Mouse (Mus musculus) embryonic facial prominence, embryonic 10.5 days (tissue): ENCODE data around the gene Fkbpl. TPM values are rescaled to one million over a fixed set of nuclear protein-coding genes. Genes with fewer than 3 reads are reported as not detected.
A peak's percentile ranks its signal among the peaks of the same experiment; 100 is the strongest.

Source experiments
- DNase-seq: peaks from one replicate; pipeline ENCODE4 v3.0.0-alpha.2; 2017; ENCODE audit warnings: low spot score
- H3K27ac ChIP-seq: fragments of 300-500 bp; sonication (generic); replicated peaks from 2 replicates; pipeline ENCODE4 v1.5.1; 2016; ENCODE audit warnings: mild to moderate bottlenecking
- H3K27me3 ChIP-seq: fragments of 300-500 bp; sonication (generic); replicated peaks from 2 replicates; pipeline ENCODE4 v1.6.1; 2016; ENCODE audit warnings: low read depth, mild to moderate bottlenecking; ENCODE audit not compliant: poor library complexity, severe bottlenecking
- H3K36me3 ChIP-seq: fragments of 300-500 bp; sonication (generic); replicated peaks from 2 replicates; pipeline ENCODE4 v1.6.1; 2016; ENCODE audit warnings: mild to moderate bottlenecking, moderate library complexity
- H3K4me1 ChIP-seq: fragments of 300-500 bp; sonication (generic); 2 replicates; pipeline ENCODE4 v1.6.1; 2016
- H3K4me3 ChIP-seq: fragments of 300-500 bp; sonication (generic); 2 replicates; pipeline ENCODE4 v1.5.1; 2016; ENCODE audit warnings: mild to moderate bottlenecking, moderate library complexity
- H3K9me3 ChIP-seq: fragments of 300-500 bp; sonication (generic); 2 replicates; pipeline ENCODE4 v1.6.1; 2016; ENCODE audit warnings: mild to moderate bottlenecking
- WGBS: fragments of 180-500 bp; shearing (Covaris S2); methylation state at CpG from one replicate; pipeline ENCODE4 v1.1.7; 2016; 5-methylcytosine and 5-hydroxymethylcytosine counted together
- polyA plus RNA-seq: library from polyadenylated mRNA; unstranded; fragments of >200 nt; fragmentation: Nextera tagmentation; extraction: Ambion mirVana; gene quantifications from 2 replicates; pipeline ENCODE4 v1.2.1, GENCODE M21; 2016

Fkbpl gene
- polyA plus RNA-seq, 1 experiment from 2014 or later, result 16.6 TPM

DNA sequence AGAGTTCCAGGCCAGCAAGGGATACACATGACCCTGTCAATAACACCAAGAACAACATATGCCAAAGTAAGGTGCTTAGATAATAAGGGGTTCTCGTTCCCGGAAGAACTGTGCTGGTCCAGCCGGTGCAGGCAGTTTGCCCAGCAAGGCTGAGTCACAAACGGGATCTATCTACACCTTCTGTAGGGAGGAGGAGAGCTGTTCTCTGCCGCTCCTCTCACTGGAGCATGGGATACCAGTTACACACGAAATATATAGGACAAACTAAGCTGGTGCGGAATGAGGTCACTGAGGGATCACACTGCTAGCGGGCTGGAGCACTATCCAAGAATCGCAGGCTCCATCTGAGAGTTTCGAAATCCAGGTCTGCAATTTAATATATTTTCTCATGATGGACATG lies 620 bp upstream of the Fkbpl start:
- no peak for DNase-seq
- Histone ChIP-seq H3K27me3 (no peaks in the 10 kb centered on the region), H3K4me3 (no peak overlapping the region), H3K27ac (peak overlapping the region; percentile 66; the same call in 1 of the 2 replicates), H3K36me3 (peaks cover 14% of the 10 kb centered on the region), H3K4me1 (peaks cover 51% of the 10 kb centered on the region), H3K9me3 (no peaks in the 10 kb centered on the region)
- 87% methylated on average over 10 of the region's 10 CpGs for WGBS

DNA sequence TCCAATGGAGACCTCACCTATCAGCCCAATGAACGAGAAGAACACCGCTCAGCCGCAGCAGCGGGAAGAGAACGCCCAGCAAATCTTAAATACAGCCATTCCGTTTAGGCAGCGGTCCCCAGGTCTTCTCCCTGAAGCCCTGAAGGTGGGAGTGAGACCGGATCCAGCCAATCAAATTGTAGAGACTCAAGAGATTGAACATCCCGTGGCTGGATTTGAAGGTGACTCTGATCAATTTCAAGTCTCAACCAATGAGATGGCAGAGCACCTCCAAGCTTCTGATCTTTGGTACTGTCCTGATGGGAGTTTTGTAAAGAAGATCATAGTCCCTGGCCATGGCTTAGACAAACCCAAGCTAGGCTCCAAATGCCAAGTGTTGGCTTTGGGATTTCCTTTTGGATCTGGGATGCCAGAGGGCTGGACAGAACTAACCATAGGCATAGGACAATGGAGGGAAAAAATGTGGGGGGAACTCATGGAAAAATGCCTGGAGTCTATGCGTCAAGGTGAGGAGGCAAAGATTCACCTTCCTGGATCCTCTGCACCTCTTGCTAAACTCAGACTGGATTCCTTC lies 779 bp downstream of the Fkbpl start:
- Histone ChIP-seq H3K36me3 (peaks cover 28% of the 10 kb centered on the region), H3K4me3 (peak overlapping the region; percentile 99), H3K27ac (peak overlapping the region; percentile 83), H3K9me3 (no peaks in the 10 kb centered on the region), H3K4me1 (peaks cover 52% of the 10 kb centered on the region), H3K27me3 (no peaks in the 10 kb centered on the region)
- 47% methylated on average over 10 of the region's 10 CpGs for WGBS
- DNase-seq, result no peak

DNA sequence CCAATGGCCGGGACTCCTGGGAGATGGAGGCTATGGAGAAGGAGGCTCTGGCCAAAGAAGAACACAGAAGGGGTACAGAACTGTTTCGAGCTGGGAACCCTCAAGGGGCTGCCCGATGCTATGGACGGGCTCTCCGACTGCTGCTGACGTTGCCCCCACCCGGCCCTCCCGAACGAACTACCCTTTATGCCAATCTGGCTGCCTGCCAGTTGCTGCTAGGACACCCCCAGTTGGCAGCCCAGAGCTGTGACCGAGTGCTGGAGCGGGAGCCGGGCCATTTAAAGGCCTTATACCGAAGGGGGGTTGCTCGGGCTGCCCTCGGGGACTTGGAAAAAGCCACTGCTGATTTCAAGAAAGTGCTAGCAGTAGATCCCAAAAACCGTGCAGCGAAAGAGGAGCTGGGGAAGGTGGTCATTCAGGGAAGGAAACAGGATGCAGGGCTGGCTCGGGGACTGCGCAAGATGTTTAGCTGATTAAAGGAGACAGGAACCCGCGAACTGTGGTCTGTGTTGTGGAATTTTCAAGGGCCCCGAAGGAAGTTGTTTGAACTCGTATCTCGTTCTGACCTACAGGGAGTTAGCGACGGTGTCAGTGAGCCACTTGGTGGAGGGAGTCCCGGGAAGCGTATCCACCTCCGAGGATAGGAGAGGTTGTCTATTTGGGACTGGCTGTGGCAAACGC lies 1.4 kb downstream of the Fkbpl start:
- DNase-seq, result no peak
- Histone ChIP-seq H3K36me3 (peaks cover 34% of the 10 kb centered on the region), H3K4me1 (peaks cover 46% of the 10 kb centered on the region), H3K27me3 (no peaks in the 10 kb centered on the region), H3K27ac (no peak overlapping the region), H3K4me3 (peak overlapping the region; percentile 99), H3K9me3 (no peaks in the 10 kb centered on the region)
- 92% methylated on average over 30 of the region's 30 CpGs for WGBS

DNA sequence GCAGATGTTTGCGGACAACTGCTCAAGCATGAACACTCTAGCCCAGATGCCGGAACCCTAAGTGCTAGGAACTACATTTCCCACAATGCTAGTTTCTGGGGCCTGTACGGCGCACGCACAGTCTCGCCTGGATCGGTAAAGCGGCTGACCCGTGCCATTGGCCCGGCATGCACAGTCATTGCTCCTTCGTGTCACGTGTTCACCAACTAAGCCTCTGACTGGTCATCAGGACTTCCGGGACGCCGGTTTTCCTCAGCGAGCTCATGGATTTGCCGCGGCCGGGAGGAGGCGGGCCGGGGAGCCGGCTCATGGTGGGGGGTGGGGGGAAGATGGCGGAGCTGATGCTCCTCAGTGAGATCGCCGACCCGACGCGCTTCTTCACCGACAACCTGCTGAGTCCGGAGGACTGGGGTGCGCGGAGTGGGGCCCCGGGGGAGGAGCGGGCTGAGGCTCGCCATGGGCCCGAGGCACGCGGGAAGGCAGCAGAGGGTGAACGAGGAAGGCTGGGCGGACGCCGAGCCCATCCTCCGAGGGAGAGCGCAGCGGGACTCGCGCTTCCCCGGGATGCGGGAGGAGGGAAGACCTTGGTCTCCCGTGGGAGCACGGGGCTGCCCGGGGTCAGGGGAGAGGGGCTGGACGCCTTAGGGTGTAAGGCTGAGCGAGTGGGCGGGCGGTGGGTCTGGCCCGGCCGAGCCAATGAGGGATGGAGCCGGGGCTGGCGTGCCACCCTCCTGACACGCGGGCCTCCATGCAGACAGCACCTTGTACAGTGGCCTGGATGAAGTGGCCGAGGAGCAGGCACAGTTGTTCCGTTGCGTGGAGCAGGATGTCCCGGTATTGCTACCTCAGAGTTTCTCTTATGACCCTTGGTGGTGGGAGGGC lies 2.6 kb downstream of the Fkbpl start, which contains the start of gene Atf6b:
Atf6b (plus strand) TSS at position 241 of the 882 bp plus-strand sequence.
- DNase-seq, result peak; percentile 96
- H3K4me1 ChIP-seq, result peaks cover 39% of the 10 kb centered on the region
- H3K36me3 ChIP-seq, result peaks cover 46% of the 10 kb centered on the region
- peak within 1 kb of the TSS; percentile 99 for H3K4me3 ChIP-seq
- peak within 1 kb of the TSS; percentile 95 for H3K27ac ChIP-seq
- H3K9me3 ChIP-seq, result no peaks in the 10 kb centered on the region
- 1% methylated on average over 66 of the region's 66 CpGs for WGBS
- H3K27me3 ChIP-seq, result no peaks in the 10 kb centered on the region

DNA sequence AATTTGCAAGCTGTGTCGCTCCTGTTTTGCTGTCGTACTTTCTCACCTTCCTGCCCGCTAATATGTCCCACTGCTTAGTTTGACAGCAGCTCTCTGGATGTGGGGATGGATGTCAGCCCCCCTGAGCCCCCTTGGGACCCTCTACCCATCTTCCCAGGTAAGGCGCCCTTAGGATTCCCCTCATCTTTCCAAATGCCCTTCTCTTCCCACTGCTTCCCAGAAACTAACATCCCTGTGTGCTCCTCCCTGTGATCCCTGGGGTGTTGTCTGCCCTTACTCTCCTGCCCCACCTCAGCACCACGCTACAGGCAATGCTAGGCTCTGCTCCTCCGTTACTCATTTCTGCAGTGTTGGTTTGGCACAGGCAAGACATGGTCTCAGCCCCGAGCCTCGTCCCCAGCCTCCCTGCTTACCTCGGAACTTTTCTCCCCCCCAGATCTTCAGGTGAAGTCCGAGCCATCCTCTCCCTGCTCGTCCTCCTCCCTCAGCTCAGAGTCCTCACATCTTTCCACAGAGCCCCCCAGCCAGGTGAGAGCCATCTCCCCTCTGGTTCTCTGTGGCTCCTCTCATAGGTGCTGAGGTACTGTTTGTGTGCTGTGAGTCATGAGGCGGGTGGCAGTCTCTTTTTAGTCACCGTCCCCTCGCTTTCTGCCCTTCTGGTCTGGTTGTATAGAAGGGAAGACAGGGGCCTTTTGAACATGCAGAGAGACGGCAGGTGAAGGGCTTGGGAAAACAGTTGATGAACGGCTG lies 3.8 kb downstream of the Fkbpl start:
- Histone ChIP-seq H3K4me3 (peak overlapping the region; percentile 99), H3K36me3 (peaks cover 58% of the 10 kb centered on the region), H3K27me3 (no peaks in the 10 kb centered on the region), H3K27ac (no peak overlapping the region), H3K9me3 (no peaks in the 10 kb centered on the region), H3K4me1 (peaks cover 39% of the 10 kb centered on the region)
- 81% methylated on average over 16 of the region's 16 CpGs for WGBS
- no peak for DNase-seq

DNA sequence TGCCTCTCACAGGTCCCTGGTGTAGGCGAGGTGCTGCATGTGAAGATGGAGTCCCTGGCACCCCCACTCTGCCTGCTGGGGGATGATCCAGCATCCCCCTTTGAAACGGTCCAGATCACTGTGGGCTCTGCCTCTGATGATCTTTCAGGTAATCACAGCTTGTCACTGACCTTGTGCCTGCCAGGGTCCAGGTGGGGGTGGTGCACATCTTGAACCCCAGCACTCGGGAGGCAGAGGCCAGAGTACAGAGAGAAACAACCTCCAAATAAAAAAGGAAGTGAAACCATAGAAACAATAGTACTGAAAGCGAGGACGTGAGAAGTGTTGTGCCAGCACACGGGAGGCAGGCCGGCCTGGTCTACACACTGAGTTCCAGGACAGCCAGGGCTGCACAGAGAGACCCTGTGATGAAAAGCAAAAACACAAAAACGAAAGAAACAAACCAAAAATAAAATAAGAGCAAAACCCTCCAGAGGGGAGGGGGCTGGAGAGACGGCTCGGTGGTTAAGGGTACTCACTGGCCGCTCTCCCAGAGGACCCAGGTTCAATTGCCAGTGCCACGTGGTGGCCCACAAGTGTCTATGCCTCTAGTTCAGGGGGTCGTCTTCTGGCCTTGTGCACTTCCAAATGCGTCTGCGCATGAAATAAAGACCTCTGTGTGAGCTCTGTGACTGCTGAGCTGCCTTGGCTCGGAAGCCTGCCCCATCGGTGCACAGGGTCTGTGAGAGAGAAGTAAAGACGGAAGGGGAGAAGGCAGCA lies 4.7 kb downstream of the Fkbpl start:
- Histone ChIP-seq H3K4me1 (peaks cover 39% of the 10 kb centered on the region), H3K4me3 (0 out of 2 replicates have a peak overlapping the region, but pooled peaks have one; percentile 6), H3K36me3 (peaks cover 68% of the 10 kb centered on the region), H3K27ac (0 out of 2 replicates have a peak overlapping the region, but pooled peaks have one; percentile 20), H3K9me3 (no peaks in the 10 kb centered on the region), H3K27me3 (no peaks in the 10 kb centered on the region)
- no peak for DNase-seq
- WGBS, result 89% methylated on average over 18 of the region's 18 CpGs

DNA sequence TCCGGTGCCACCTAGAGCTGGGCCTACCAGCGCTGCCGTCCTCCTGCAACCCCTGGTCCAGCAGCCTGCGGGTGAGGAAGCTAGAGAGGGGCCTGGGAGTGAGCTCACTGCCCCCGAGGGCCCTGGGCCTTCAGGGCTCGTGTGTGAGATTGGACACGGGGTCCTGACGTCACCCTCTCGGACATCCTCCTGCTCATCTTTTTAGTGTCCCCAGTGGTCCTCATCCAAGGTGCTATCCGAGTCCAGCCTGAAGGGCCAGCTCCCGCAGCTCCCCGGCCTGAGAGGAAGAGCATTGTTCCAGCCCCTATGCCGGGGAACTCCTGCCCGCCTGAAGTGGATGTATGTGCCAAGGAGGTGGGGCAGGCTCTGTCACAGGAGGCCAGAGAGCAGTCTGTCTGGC lies 6.2 kb downstream of the Fkbpl start:
- Histone ChIP-seq H3K9me3 (no peaks in the 10 kb centered on the region), H3K4me1 (peaks cover 40% of the 10 kb centered on the region), H3K36me3 (peaks cover 78% of the 10 kb centered on the region), H3K4me3 (no peak overlapping the region), H3K27ac (no peak overlapping the region), H3K27me3 (no peaks in the 10 kb centered on the region)
- DNase-seq, result no peak
- WGBS, result 91% methylated on average over 14 of the region's 14 CpGs

- 57% methylated on average over 19 of the region's 19 CpGs for WGBS
- peaks cover 41% of the 10 kb centered on the region for H3K4me1 ChIP-seq
- no peaks in the 10 kb centered on the region for H3K9me3 ChIP-seq
- peak overlapping the region; percentile 13; the same call in 1 of the 2 replicates for H3K4me3 ChIP-seq
- peak; percentile 63 for DNase-seq
- peaks cover 72% of the 10 kb centered on the region for H3K36me3 ChIP-seq
- no peak overlapping the region for H3K27ac ChIP-seq
- no peaks in the 10 kb centered on the region for H3K27me3 ChIP-seq
Measured at GRCm38 (mm10) chr17:34651507-34652221, 7.1 kb downstream of the Fkbpl start.

DNA sequence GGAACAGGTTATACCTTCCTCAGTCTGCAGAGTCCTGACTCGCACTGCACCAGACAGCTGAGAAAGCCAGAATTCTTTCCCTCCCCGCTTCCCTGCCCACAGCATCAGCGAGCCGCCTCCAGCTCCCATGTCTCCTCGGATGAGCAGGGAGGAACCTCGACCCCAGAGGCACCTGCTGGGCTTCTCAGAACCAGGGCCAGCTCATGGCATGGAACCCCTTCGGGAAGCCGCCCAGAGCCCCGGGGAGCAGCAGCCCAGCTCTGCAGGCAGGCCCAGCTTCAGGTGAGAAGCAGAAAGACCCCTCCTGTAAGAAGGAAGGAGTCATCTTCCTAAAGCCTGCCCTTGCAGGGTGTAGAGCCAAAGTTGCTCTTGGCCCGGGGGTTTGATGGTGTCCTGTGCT lies 8.0 kb downstream of the Fkbpl start:
- Histone ChIP-seq H3K4me1 (peaks cover 46% of the 10 kb centered on the region), H3K4me3 (no peak overlapping the region), H3K27me3 (no peaks in the 10 kb centered on the region), H3K9me3 (no peaks in the 10 kb centered on the region), H3K27ac (no peak overlapping the region), H3K36me3 (peaks cover 72% of the 10 kb centered on the region)
- no peak for DNase-seq
- 86% methylated on average over 10 of the region's 10 CpGs for WGBS

GRCm38 (mm10) chr17:34652985-34653384 lies 8.4 kb downstream of the Fkbpl start:
- no peak overlapping the region for H3K4me3 ChIP-seq
- H3K36me3 ChIP-seq, result peaks cover 72% of the 10 kb centered on the region
- H3K4me1 ChIP-seq, result peaks cover 44% of the 10 kb centered on the region
- DNase-seq, result no peak
- H3K27ac ChIP-seq, result no peak overlapping the region
- WGBS, result 93% methylated on average over 8 of the region's 8 CpGs
- H3K9me3 ChIP-seq, result no peaks in the 10 kb centered on the region
- H3K27me3 ChIP-seq, result no peaks in the 10 kb centered on the region

DNA sequence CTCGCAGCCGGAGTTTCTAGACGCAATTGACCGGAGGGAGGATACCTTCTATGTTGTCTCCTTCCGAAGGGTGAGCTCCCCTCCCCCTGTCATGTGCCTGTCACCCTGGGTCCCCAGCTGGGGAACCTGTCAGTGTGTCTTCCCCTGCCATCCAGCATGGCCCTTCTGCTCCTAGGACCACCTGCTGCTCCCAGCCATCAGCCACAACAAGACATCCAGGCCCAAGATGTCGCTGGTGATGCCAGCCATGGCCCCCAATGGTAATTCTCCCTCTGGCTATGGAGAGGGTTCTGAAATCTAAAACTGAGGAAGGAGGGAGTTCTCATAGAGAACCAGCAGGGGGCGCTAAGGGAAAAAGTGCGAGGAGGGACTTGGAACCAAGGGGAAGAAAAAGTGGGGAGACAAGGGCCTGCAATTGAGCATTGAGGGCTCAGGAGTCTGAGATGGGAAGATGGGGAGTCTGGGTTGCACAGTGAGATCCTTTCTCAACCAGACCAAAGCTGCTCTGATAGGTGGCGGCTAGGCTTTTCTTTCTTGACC lies 9.3 kb downstream of the Fkbpl start:
- peak overlapping the region; percentile 2; the same call in 1 of the 2 replicates for H3K4me3 ChIP-seq
- peaks cover 36% of the 10 kb centered on the region for H3K4me1 ChIP-seq
- H3K9me3 ChIP-seq, result no peaks in the 10 kb centered on the region
- DNase-seq, result peak; percentile 62
- peaks cover 69% of the 10 kb centered on the region for H3K36me3 ChIP-seq
- H3K27me3 ChIP-seq, result peaks cover 3% of the 10 kb centered on the region; the same call in 1 of the 2 replicates
- 65% methylated on average over 9 of the region's 9 CpGs for WGBS
- H3K27ac ChIP-seq, result no peak overlapping the region
